Comparison of ENCODE assay signal across 9 mouse cellular contexts in genomic region chr14:28510341-28511028, GRCm38 (mm10). TPM values are rescaled to one million over a fixed set of nuclear protein-coding genes. Genes with fewer than 3 reads are reported as not detected.
A peak's percentile ranks its signal among the peaks of the same experiment; 100 is the strongest.
DNase-seq lines count a peak whose midpoint lies in the region; ATAC-seq lines count a peak whose summit lies in the region.
"Had no signal": no experiment of that assay in that cellular context is flagged by ENCODE, and none has a peak within 500 bp of the region (broad histone marks: within the 10 kb centered on the region; RNA-seq: fewer than 3 reads in every experiment).

No protein-coding gene starts in this region.

- H3K9me3 ChIP-seq in intestine, embryonic 15.5 days = no peaks in the 10 kb centered on the region
- H3K9me3 ChIP-seq: megakaryocyte, embryonic 14.5 days had no signal

- H3K27ac ChIP-seq in intestine, embryonic 15.5 days = peak overlapping the region; percentile 62

- no peaks in the 10 kb centered on the region for H3K36me3 ChIP-seq in intestine, embryonic 15.5 days

- peaks cover 33% of the 10 kb centered on the region for H3K27me3 ChIP-seq in intestine, embryonic 15.5 days (replicated peaks)

- peak overlapping the region; percentile 71 for H3K4me3 ChIP-seq in intestine, embryonic 15.5 days (replicated peaks)
- H3K4me3 ChIP-seq: megakaryocyte, embryonic 14.5 days had no signal

- H3K4me1 ChIP-seq in intestine, embryonic 15.5 days (replicated peaks) = peaks cover 14% of the 10 kb centered on the region; the same call in 1 of the 2 replicates

- H3K4me2 ChIP-seq in intestine, embryonic 15.5 days (replicated peaks) = peak overlapping the region; percentile 90

- ATAC-seq in intestine, embryonic 15.5 days = no peak
- no peak for ATAC-seq in erythroblast, adult 5-6 weeks (replicated peaks; ENCODE audit: low FRiP score, poor library complexity, severe bottlenecking)

- DNase-seq in embryo, embryonic 10 days (ENCODE audit: low spot score) = peak; percentile 61
- no peak for DNase-seq in embryo, embryonic 10.5 days (ENCODE audit: low spot score)
- peak; percentile 50 for DNase-seq in NIH3T3 (ENCODE audit: low read depth)
- peak; percentile 56 for DNase-seq in forelimb bud, embryonic 11.5 days (ENCODE audit: low read depth, low spot score)
- DNase-seq in lung, postnatal 4 days = peak; percentile 36 to 41
- DNase-seq in MN1 (ENCODE audit: low spot score) = no peak

- H3K9ac ChIP-seq in intestine, embryonic 15.5 days = peak overlapping the region; percentile 48

- WGBS in intestine, embryonic 15.5 days = 12% methylated on average over 29 of the region's 29 CpGs

RNA-seq across cellular contexts. Expression of gene Wnt5a, which starts 5.9 kb away (rescaled TPM):
- 23.2 and 27.4 TPM in 2 replicates for polyA plus RNA-seq in intestine, embryonic 15.5 days (2015; fragmentation: Nextera tagmentation; extraction: Ambion mirVana)
- not detected in 2 replicates for total RNA-seq in erythroblast, adult 5-6 weeks (2015; ENCODE audit: low replicate concordance)
- not detected in 2 replicates for total RNA-seq in erythroblast, adult 5-6 weeks (2017; ENCODE audit: low replicate concordance)

Comparison
In these comparisons a context has a peak if more than half of its experiments do, and no peak if none do; other contexts are left out.
1. DNase-seq: peak in embryo, embryonic 10 days (single experiment), NIH3T3 (single experiment), forelimb bud, embryonic 11.5 days (single experiment) and lung, postnatal 4 days (2 of 2); none in embryo, embryonic 10.5 days (single experiment) and MN1 (single experiment).